Comparison of ENCODE assay signal across 11 mouse cellular contexts in genomic region chr11:62909720-62910306, GRCm38 (mm10). TPM values are rescaled to one million over a fixed set of nuclear protein-coding genes. Genes with fewer than 3 reads are reported as not detected.
DNase-seq lines count a peak whose midpoint lies in the region; ATAC-seq and TF ChIP-seq lines count a peak whose summit lies in the region.
"Had no signal": no experiment of that assay in that cellular context is flagged by ENCODE, and none has a peak within 500 bp of the region (broad histone marks: within the 10 kb centered on the region; RNA-seq: fewer than 3 reads in every experiment).

No protein-coding gene starts in this region.

- peak; percentile 56 for TF ChIP-seq CTCF in layer of hippocampus, adult 2 months (conservative IDR thresholded peaks at IDR 0.05)
- no peak for TF ChIP-seq CTCF in cerebellum, adult 2 months (IDR thresholded peaks at IDR 0.05; ENCODE audit: borderline replicate concordance, insufficient read depth, low read depth, low read length)

- no peak overlapping the region for H3K27ac ChIP-seq in layer of hippocampus, adult 2 months
- no peak overlapping the region for H3K27ac ChIP-seq in cerebellum, adult 2 months (ENCODE audit: insufficient read depth, low read length)
- H3K27ac ChIP-seq: forebrain, embryonic 15.5 days; hindbrain, embryonic 12.5 days had no signal

- no peak for DNase-seq in layer of hippocampus, adult 2 months (ENCODE audit: low spot score in 2 of 2)
- DNase-seq in layer of hippocampus, adult 11-12 months (ENCODE audit: low spot score), result no peak
- DNase-seq in B cell, adult 2 months, result peak; percentile 33 to 55
- DNase-seq in R1 (ENCODE audit: low read depth, low spot score), result peak; percentile 50
- DNase-seq in retina, postnatal 1 day, result peak; percentile 28
- no peak for DNase-seq in cerebellum, adult 2 months
- DNase-seq: heart, adult 18-20 months; kidney, postnatal 14 days had no signal

- no peak for TF ChIP-seq POLR2A in cerebellum, adult 2 months (IDR thresholded peaks at IDR 0.05; ENCODE audit: borderline replicate concordance, insufficient read depth, low read length)

- no peaks in the 10 kb centered on the region for H3K27me3 ChIP-seq in cerebellum, adult 2 months (ENCODE audit: control insufficient read depth, insufficient read depth, low read length)
- H3K27me3 ChIP-seq: forebrain, embryonic 15.5 days; hindbrain, embryonic 12.5 days had no signal

- no peak for ATAC-seq in erythroblast, adult 5-6 weeks (replicated peaks; ENCODE audit: low FRiP score, poor library complexity, severe bottlenecking)
- ATAC-seq: forebrain, embryonic 15.5 days had no signal

- 83% methylated on average over 3 of the region's 3 CpGs for WGBS in cerebellum, adult 2 months

- no peak overlapping the region for H3K4me3 ChIP-seq in layer of hippocampus, adult 2 months
- H3K4me3 ChIP-seq in cerebellum, adult 2 months (replicated peaks; ENCODE audit: insufficient read depth, low read depth, low read length), result no peak overlapping the region
- H3K4me3 ChIP-seq: forebrain, embryonic 15.5 days; hindbrain, embryonic 12.5 days had no signal

- no peaks in the 10 kb centered on the region for H3K4me1 ChIP-seq in cerebellum, adult 2 months (ENCODE audit: control insufficient read depth, insufficient read depth, low read length)

RNA-seq across cellular contexts. Expression of gene Tvp23b, which starts 30.6 kb away (rescaled TPM):
- 10 to 100 TPM; 27.6 to 30.5 TPM for total RNA-seq in layer of hippocampus, adult 2 months (2021)
- 2.7 and 10.7 TPM in 2 replicates for total RNA-seq in erythroblast, adult 5-6 weeks (2015; ENCODE audit: low replicate concordance)
- total RNA-seq in erythroblast, adult 5-6 weeks (2017; ENCODE audit: low replicate concordance), result 2.4 and 5.7 TPM in 2 replicates
- polyA plus RNA-seq in cerebellum, adult 2 months (2012; rRNA removed), result 28.5 and 32.3 TPM in 2 replicates

RNA-seq across cellular contexts. Expression of gene Cdrt4, which starts 41.2 kb away (rescaled TPM):
- not detected for total RNA-seq in layer of hippocampus, adult 2 months (2021)
- not detected in 2 replicates for total RNA-seq in erythroblast, adult 5-6 weeks (2015; ENCODE audit: low replicate concordance)
- total RNA-seq in erythroblast, adult 5-6 weeks (2017; ENCODE audit: low replicate concordance), result not detected in 2 replicates
- 0.26 TPM in 1 of 2 replicates, not detected in the other for polyA plus RNA-seq in cerebellum, adult 2 months (2012; rRNA removed)
- total RNA-seq: heart, adult 18-20 months had no signal
- polyA plus RNA-seq: forebrain, embryonic 15.5 days; hindbrain, embryonic 12.5 days had no signal

Comparison
In these comparisons a context has a peak if more than half of its experiments do, and no peak if none do; other contexts are left out.
1. DNase-seq: peak in B cell, adult 2 months (2 of 2), R1 (single experiment) and retina, postnatal 1 day (single experiment); none in layer of hippocampus, adult 2 months (0 of 2), layer of hippocampus, adult 11-12 months (single experiment) and cerebellum, adult 2 months (0 of 2).